Mouse (Mus musculus) forebrain, embryonic 13.5 days (tissue): ENCODE measurements around the gene Sh3bp1. TPM values are rescaled to one million over a fixed set of nuclear protein-coding genes. Genes with fewer than 3 reads are reported as not detected.

Experiments used
- ATAC-seq: fragments of 200-750 bp; cut with Nextera tagmentation; 2 replicates; pipeline ENCODE4 v1.8.0; 2017
- H3K27ac ChIP-seq: fragments of 300-500 bp; sonication (generic); 2 replicates; pipeline ENCODE4 v1.5.1; 2015; ENCODE audit warnings: inconsistent platforms, mild to moderate bottlenecking, moderate library complexity
- H3K27me3 ChIP-seq: fragments of 300-500 bp; sonication (generic); 2 replicates; pipeline ENCODE4 v1.6.1; 2015; ENCODE audit warnings: mild to moderate bottlenecking, inconsistent platforms
- H3K36me3 ChIP-seq: fragments of 300-500 bp; sonication (generic); 2 replicates; pipeline ENCODE4 v1.6.1; 2015; ENCODE audit warnings: mild to moderate bottlenecking, inconsistent platforms; ENCODE audit not compliant: poor library complexity, severe bottlenecking
- H3K4me1 ChIP-seq: fragments of 300-500 bp; sonication (generic); 2 replicates; pipeline ENCODE4 v1.6.1; 2015; ENCODE audit warnings: inconsistent platforms
- H3K4me2 ChIP-seq: fragments of 300-500 bp; sonication (generic); 2 replicates; pipeline ENCODE4 v1.6.1; 2015; ENCODE audit warnings: inconsistent platforms, mild to moderate bottlenecking, moderate library complexity
- H3K4me3 ChIP-seq: fragments of 300-500 bp; sonication (generic); 2 replicates; pipeline ENCODE4 v1.5.1; 2015; ENCODE audit warnings: mild to moderate bottlenecking, inconsistent platforms
- H3K9ac ChIP-seq: fragments of 300-500 bp; sonication (generic); 2 replicates; pipeline ENCODE4 v1.6.1; 2015; ENCODE audit warnings: mild to moderate bottlenecking, inconsistent platforms
- H3K9me3 ChIP-seq: fragments of 300-500 bp; sonication (generic); replicated peaks from 2 replicates; pipeline ENCODE4 v1.6.1; 2016; ENCODE audit warnings: inconsistent platforms
- WGBS: fragments of 180-500 bp; shearing (Covaris S2); methylation state at CpG from one replicate; pipeline ENCODE4 v1.1.7; 2015; 5-methylcytosine and 5-hydroxymethylcytosine counted together
- polyA plus RNA-seq: library from polyadenylated mRNA; unstranded; fragments of >200 nt; fragmentation: Nextera tagmentation; extraction: Ambion mirVana; gene quantifications from 2 replicates; pipeline ENCODE4 v1.2.1, GENCODE M21; 2015

Gene Sh3bp1
- polyA plus RNA-seq: 3.7 and 5.4 TPM in 2 replicates

GRCm38 (mm10) chr15:78899740-78900584 is at the start of gene Sh3bp1:
Gene Sh3bp1 (plus strand): TSS chr15:78899768.
- no peak for ATAC-seq
- WGBS: 1% methylated on average over 47 of the region's 47 CpGs

GRCm38 (mm10) chr15:78850059-78850824 is 49.3 kb upstream of the Sh3bp1 start:
- ATAC-seq: no peak
- H3K9me3 ChIP-seq: no peaks in the 10 kb centered on the region
- no peak overlapping the region for H3K4me3 ChIP-seq
- no peak overlapping the region for H3K4me2 ChIP-seq
- no peaks in the 10 kb centered on the region for H3K36me3 ChIP-seq
- H3K27me3 ChIP-seq: peaks cover 23% of the 10 kb centered on the region; the same call in 1 of the 2 replicates
- H3K9ac ChIP-seq: no peak overlapping the region
- no peak overlapping the region for H3K27ac ChIP-seq
- H3K4me1 ChIP-seq: peaks cover 3% of the 10 kb centered on the region; the same call in 1 of the 2 replicates
- WGBS: 74% methylated on average over 14 of the region's 15 CpGs

More at GRCm38 (mm10) chr15:78899740-78900584, at the start of gene Sh3bp1:
- peak within 1 kb of the TSS; percentile 53 for H3K4me3 ChIP-seq
- H3K36me3 ChIP-seq: peaks cover 7% of the 10 kb centered on the region; the same call in 1 of the 2 replicates
- peaks cover 27% of the 10 kb centered on the region for H3K27me3 ChIP-seq
- H3K9ac ChIP-seq: peak within 1 kb of the TSS; percentile 71
- peak within 1 kb of the TSS; percentile 90 for H3K4me2 ChIP-seq
- no peaks in the 10 kb centered on the region for H3K9me3 ChIP-seq
- H3K4me1 ChIP-seq: peaks cover 17% of the 10 kb centered on the region
- no peak within 1 kb of the TSS for H3K27ac ChIP-seq

- WGBS: 81% methylated on average over 6 of the region's 6 CpGs
- Histone ChIP-seq H3K27ac (no peak overlapping the region), H3K9me3 (no peaks in the 10 kb centered on the region), H3K9ac (no peak overlapping the region), H3K36me3 (no peaks in the 10 kb centered on the region), H3K4me3 (no peak overlapping the region), H3K4me2 (no peak overlapping the region), H3K27me3 (peaks cover 16% of the 10 kb centered on the region; the same call in 1 of the 2 replicates), H3K4me1 (no peaks in the 10 kb centered on the region; the same call in 1 of the 2 replicates)
- no peak for ATAC-seq
These were observed 48.6 kb upstream of the Sh3bp1 start for GRCm38 (mm10) chr15:78850944-78851343.

GRCm38 (mm10) chr15:78851505-78852153 is 47.9 kb upstream of the Sh3bp1 start:
- ATAC-seq: peak; percentile 87
- H3K4me1 ChIP-seq: no peaks in the 10 kb centered on the region
- no peak overlapping the region for H3K9ac ChIP-seq
- peak overlapping the region; percentile 35 for H3K4me2 ChIP-seq
- no peaks in the 10 kb centered on the region for H3K9me3 ChIP-seq
- H3K4me3 ChIP-seq: no peak overlapping the region
- no peak overlapping the region for H3K27ac ChIP-seq
- H3K36me3 ChIP-seq: no peaks in the 10 kb centered on the region
- H3K27me3 ChIP-seq: peaks cover 16% of the 10 kb centered on the region; the same call in 1 of the 2 replicates
- WGBS: 15% methylated on average over 13 of the region's 13 CpGs

GRCm38 (mm10) chr15:78855303-78855965 is 44.1 kb upstream of the Sh3bp1 start, which contains the start of gene Lgals2:
Gene Lgals2 (minus strand): TSS chr15:78855529.
- Histone ChIP-seq H3K9me3 (no peaks in the 10 kb centered on the region), H3K27me3 (0 out of 2 replicates have a peak, but pooled peaks cover 3% of the 10 kb centered on the region), H3K4me1 (no peaks in the 10 kb centered on the region), H3K9ac (no peak within 1 kb of the TSS), H3K4me2 (no peak within 1 kb of the TSS), H3K27ac (no peak within 1 kb of the TSS), H3K36me3 (no peaks in the 10 kb centered on the region), H3K4me3 (no peak within 1 kb of the TSS)
- no peak for ATAC-seq
- WGBS: 81% methylated on average over 8 of the region's 8 CpGs

- Histone ChIP-seq H3K4me3 (no peak overlapping the region), H3K27me3 (0 out of 2 replicates have a peak, but pooled peaks cover 3% of the 10 kb centered on the region), H3K36me3 (no peaks in the 10 kb centered on the region), H3K27ac (no peak overlapping the region), H3K9me3 (no peaks in the 10 kb centered on the region), H3K4me2 (no peak overlapping the region), H3K4me1 (no peaks in the 10 kb centered on the region), H3K9ac (no peak overlapping the region)
- 79% methylated on average over 7 of the region's 7 CpGs for WGBS
- ATAC-seq: no peak
These were observed 42.6 kb upstream of the Sh3bp1 start for GRCm38 (mm10) chr15:78857009-78857408.

- ATAC-seq: no peak
- H3K4me1 ChIP-seq: peaks cover 9% of the 10 kb centered on the region; the same call in 1 of the 2 replicates
- H3K9ac ChIP-seq: no peak overlapping the region
- H3K36me3 ChIP-seq: no peaks in the 10 kb centered on the region
- no peak overlapping the region for H3K27ac ChIP-seq
- no peak overlapping the region for H3K4me2 ChIP-seq
- H3K9me3 ChIP-seq: no peaks in the 10 kb centered on the region
- 85% methylated on average over 4 of the region's 4 CpGs for WGBS
- 0 out of 2 replicates have a peak, but pooled peaks cover 3% of the 10 kb centered on the region for H3K27me3 ChIP-seq
- H3K4me3 ChIP-seq: no peak overlapping the region
These were observed 40.3 kb upstream of the Sh3bp1 start for GRCm38 (mm10) chr15:78859311-78859710.

GRCm38 (mm10) chr15:78859714-78860113 is 39.9 kb upstream of the Sh3bp1 start:
- Histone ChIP-seq H3K4me2 (no peak overlapping the region), H3K4me3 (no peak overlapping the region), H3K9ac (no peak overlapping the region), H3K36me3 (no peaks in the 10 kb centered on the region), H3K27ac (no peak overlapping the region), H3K4me1 (peaks cover 9% of the 10 kb centered on the region; the same call in 1 of the 2 replicates), H3K27me3 (no peaks in the 10 kb centered on the region), H3K9me3 (no peaks in the 10 kb centered on the region)
- ATAC-seq: no peak
- WGBS: 86% methylated on average over 6 of the region's 6 CpGs

GRCm38 (mm10) chr15:78862280-78862679 is 37.3 kb upstream of the Sh3bp1 start:
- no peak overlapping the region for H3K9ac ChIP-seq
- H3K9me3 ChIP-seq: no peaks in the 10 kb centered on the region
- peaks cover 9% of the 10 kb centered on the region; the same call in 1 of the 2 replicates for H3K4me1 ChIP-seq
- no peak overlapping the region for H3K4me3 ChIP-seq
- ATAC-seq: no peak
- no peak overlapping the region for H3K4me2 ChIP-seq
- WGBS: 91% methylated on average over 5 of the region's 5 CpGs
- no peaks in the 10 kb centered on the region for H3K27me3 ChIP-seq
- no peak overlapping the region for H3K27ac ChIP-seq
- H3K36me3 ChIP-seq: no peaks in the 10 kb centered on the region

GRCm38 (mm10) chr15:78863154-78863553 is 36.4 kb upstream of the Sh3bp1 start:
- 62% methylated on average over 2 of the region's 2 CpGs for WGBS
- H3K4me3 ChIP-seq: no peak overlapping the region
- no peaks in the 10 kb centered on the region for H3K36me3 ChIP-seq

GRCm38 (mm10) chr15:78863852-78864253 is 35.7 kb upstream of the Sh3bp1 start:
- Histone ChIP-seq H3K27ac (no peak overlapping the region), H3K4me3 (no peak overlapping the region)
- 48% methylated on average over 13 of the region's 13 CpGs for WGBS

More at GRCm38 (mm10) chr15:78863154-78863553, 36.4 kb upstream of the Sh3bp1 start:
- H3K4me1 ChIP-seq: peaks cover 14% of the 10 kb centered on the region
- H3K27ac ChIP-seq: no peak overlapping the region
- no peaks in the 10 kb centered on the region for H3K9me3 ChIP-seq
- no peaks in the 10 kb centered on the region for H3K27me3 ChIP-seq
- no peak overlapping the region for H3K4me2 ChIP-seq
- H3K9ac ChIP-seq: no peak overlapping the region
- ATAC-seq: no peak

More at GRCm38 (mm10) chr15:78863852-78864253, 35.7 kb upstream of the Sh3bp1 start:
- Histone ChIP-seq H3K36me3 (no peaks in the 10 kb centered on the region), H3K4me1 (peaks cover 21% of the 10 kb centered on the region), H3K9me3 (no peaks in the 10 kb centered on the region), H3K4me2 (no peak overlapping the region), H3K9ac (no peak overlapping the region), H3K27me3 (no peaks in the 10 kb centered on the region)
- ATAC-seq: no peak
